ENCODE assay signal across 13 mouse cellular contexts in genomic region chr2:128241280-128241665, GRCm38 (mm10).
DNase-seq lines count a peak whose midpoint lies in the region; ATAC-seq and TF ChIP-seq lines count a peak whose summit lies in the region.
"Had no signal": no experiment of that assay in that cellular context is flagged by ENCODE, and none has a peak within 500 bp of the region (broad histone marks: within the 10 kb centered on the region; RNA-seq: fewer than 3 reads in every experiment).

No protein-coding gene starts in this region.

- no peaks in the 10 kb centered on the region for H3K9me3 ChIP-seq in midbrain, embryonic 10.5 days (replicated peaks)
- no peaks in the 10 kb centered on the region for H3K9me3 ChIP-seq in midbrain, postnatal 0 days (ENCODE audit: low read length)
- H3K9me3 ChIP-seq in stomach, postnatal 0 days (ENCODE audit: control insufficient read depth, low read length): no peaks in the 10 kb centered on the region
- H3K9me3 ChIP-seq: limb, embryonic 13.5 days; lung, embryonic 15.5 days had no signal

- H3K36me3 ChIP-seq in midbrain, embryonic 10.5 days: no peaks in the 10 kb centered on the region
- H3K36me3 ChIP-seq in midbrain, postnatal 0 days (ENCODE audit: insufficient read depth, low read length): no peaks in the 10 kb centered on the region
- no peaks in the 10 kb centered on the region for H3K36me3 ChIP-seq in stomach, postnatal 0 days (ENCODE audit: control insufficient read depth, insufficient read depth, low read length)
- H3K36me3 ChIP-seq: limb, embryonic 13.5 days; lung, embryonic 15.5 days had no signal

- no peak overlapping the region for H3K4me3 ChIP-seq in midbrain, embryonic 10.5 days
- no peak overlapping the region for H3K4me3 ChIP-seq in midbrain, postnatal 0 days (ENCODE audit: low read depth, low read length)
- no peak overlapping the region for H3K4me3 ChIP-seq in embryonic fibroblast, embryonic 13.5 days (ENCODE audit: insufficient read depth, low read length)
- H3K4me3 ChIP-seq in stomach, postnatal 0 days (ENCODE audit: low read depth, low read length): no peak overlapping the region
- H3K4me3 ChIP-seq: limb, embryonic 13.5 days; lung, embryonic 15.5 days had no signal

- no peak overlapping the region for H3K4me2 ChIP-seq in midbrain, postnatal 0 days (ENCODE audit: low read depth, low read length, poor library complexity, severe bottlenecking)
- no peak overlapping the region for H3K4me2 ChIP-seq in stomach, postnatal 0 days (replicated peaks; ENCODE audit: low read depth)
- H3K4me2 ChIP-seq: limb, embryonic 13.5 days; lung, embryonic 15.5 days had no signal

- TF ChIP-seq CTCF in midbrain, postnatal 0 days (IDR thresholded peaks at IDR 0.05): no peak
- TF ChIP-seq CTCF in embryonic fibroblast, embryonic 13.5 days (IDR thresholded peaks at IDR 0.05; ENCODE audit: borderline replicate concordance, insufficient read depth, low read length): no peak
- no peak for TF ChIP-seq CTCF in stomach, postnatal 0 days (IDR thresholded peaks at IDR 0.05; ENCODE audit: low read depth)

- no peak for ATAC-seq in midbrain, postnatal 0 days (ENCODE audit: low FRiP score)
- 0 out of 2 replicates have a peak, but pooled peaks have one; percentile 11 for ATAC-seq in stomach, postnatal 0 days (ENCODE audit: low FRiP score, low TSS enrichment)
- ATAC-seq: Patski had no signal

- DNase-seq in embryo, embryonic 10 days (ENCODE audit: low spot score): peak; percentile 41
- DNase-seq in embryo, embryonic 9.5 days (ENCODE audit: extremely low spot score): no peak
- peak; percentile 50 for DNase-seq in midbrain, embryonic 10.5 days (ENCODE audit: low spot score)
- no peak for DNase-seq in midbrain, postnatal 0 days (ENCODE audit: low spot score)
- DNase-seq in stomach, postnatal 0 days (ENCODE audit: low spot score): no peak
- DNase-seq in heart, postnatal 4 days: no peak
- DNase-seq in ovary, postnatal 36 days (ENCODE audit: low spot score): no peak
- DNase-seq: cerebellum, adult 8-10 months; thymus, postnatal 4 days had no signal

- no peak overlapping the region for H3K9ac ChIP-seq in midbrain, postnatal 0 days (replicated peaks; ENCODE audit: low read length, poor library complexity, severe bottlenecking)
- no peak overlapping the region for H3K9ac ChIP-seq in stomach, postnatal 0 days (ENCODE audit: low read length)
- H3K9ac ChIP-seq: limb, embryonic 13.5 days; lung, embryonic 15.5 days had no signal

- peaks cover 19% of the 10 kb centered on the region for H3K4me1 ChIP-seq in midbrain, embryonic 10.5 days
- H3K4me1 ChIP-seq in midbrain, postnatal 0 days (ENCODE audit: insufficient read depth, low read length): no peaks in the 10 kb centered on the region
- peaks cover 12% of the 10 kb centered on the region; the same call in 1 of the 2 replicates for H3K4me1 ChIP-seq in embryonic fibroblast, embryonic 13.5 days (ENCODE audit: control insufficient read depth, insufficient read depth, low read length)
- H3K4me1 ChIP-seq in stomach, postnatal 0 days (replicated peaks; ENCODE audit: control insufficient read depth, insufficient read depth): peaks cover 3% of the 10 kb centered on the region

- WGBS in midbrain, embryonic 10.5 days: 2% methylated on average over 3 of the region's 3 CpGs
- WGBS in midbrain, postnatal 0 days: 13% methylated on average over 3 of the region's 3 CpGs
- WGBS in stomach, postnatal 0 days: 31% methylated on average over 3 of the region's 3 CpGs

- no peak for TF ChIP-seq EP300 in stomach, postnatal 0 days (optimal IDR thresholded peaks at IDR 0.05)

- H3K27ac ChIP-seq in midbrain, embryonic 10.5 days (replicated peaks): peak overlapping the region; percentile 88
- no peak overlapping the region for H3K27ac ChIP-seq in midbrain, postnatal 0 days (ENCODE audit: low read depth, low read length)
- H3K27ac ChIP-seq in embryonic fibroblast, embryonic 13.5 days (ENCODE audit: insufficient read depth, low read length): peak overlapping the region; percentile 44; the same call in 1 of the 2 replicates
- H3K27ac ChIP-seq in stomach, postnatal 0 days (replicated peaks): peak overlapping the region; percentile 77
- H3K27ac ChIP-seq: limb, embryonic 13.5 days had no signal

- no peak for TF ChIP-seq POLR2A in embryonic fibroblast, embryonic 13.5 days (IDR thresholded peaks at IDR 0.05; ENCODE audit: low read depth, low read length)

- no peaks in the 10 kb centered on the region for H3K27me3 ChIP-seq in midbrain, embryonic 10.5 days (ENCODE audit: low read depth, poor library complexity, severe bottlenecking)
- no peaks in the 10 kb centered on the region for H3K27me3 ChIP-seq in midbrain, postnatal 0 days (ENCODE audit: insufficient read depth, low read length)
- no peaks in the 10 kb centered on the region for H3K27me3 ChIP-seq in stomach, postnatal 0 days (ENCODE audit: control insufficient read depth, insufficient read depth, low read length)
- H3K27me3 ChIP-seq: limb, embryonic 13.5 days; lung, embryonic 15.5 days; Patski had no signal

Comparison
In these comparisons a context has a peak if more than half of its experiments do, and no peak if none do; other contexts are left out.
1. DNase-seq: peak in embryo, embryonic 10 days (single experiment) and midbrain, embryonic 10.5 days (single experiment); none in embryo, embryonic 9.5 days (single experiment), midbrain, postnatal 0 days (single experiment), stomach, postnatal 0 days (single experiment), heart, postnatal 4 days (single experiment) and ovary, postnatal 36 days (single experiment).